Mouse (Mus musculus) CH12.LX (cell line): ENCODE results near the gene Olfr324. TPM values are rescaled to one million over a fixed set of nuclear protein-coding genes. Genes with fewer than 3 reads are reported as not detected.

Source experiments
- DNase-seq: peaks from one replicate; pipeline ENCODE4 v3.0.0-alpha.2; 2013; ENCODE audit errors: extremely low read depth
- H3K27ac ChIP-seq: 2 replicates; pipeline ENCODE4 v1.5.1; 2012; ENCODE audit warnings: low read depth, mild to moderate bottlenecking, control low read depth, moderate library complexity; ENCODE audit not compliant: insufficient read depth
- H3K27me3 ChIP-seq: replicated peaks from 2 replicates; pipeline ENCODE3; 2012; ENCODE audit warnings: inconsistent platforms
- H3K36me3 ChIP-seq, 2 experiments: replicated peaks in 1 of 2; 2 replicates each; pipeline versions ENCODE3 to v1.6.1; 2012; ENCODE audit warnings: inconsistent platforms in 1 of 2, low read length in 1 of 2, mild to moderate bottlenecking in 1 of 2, mixed read lengths in 1 of 2, moderate library complexity in 1 of 2; ENCODE audit not compliant: control insufficient read depth in 1 of 2, insufficient read depth in 1 of 2
- H3K4me1 ChIP-seq, 2 experiments: 2 replicates each; pipeline ENCODE4 v1.6.1; 2012; ENCODE audit warnings: inconsistent platforms in 1 of 2, moderate library complexity in 1 of 2; ENCODE audit not compliant: insufficient read depth in 2 of 2, control insufficient read depth in 1 of 2
- H3K4me2 ChIP-seq: 2 replicates; pipeline ENCODE4 v1.6.1; 2012; ENCODE audit warnings: low read depth, mild to moderate bottlenecking, control low read depth; ENCODE audit not compliant: poor library complexity, insufficient read depth, severe bottlenecking
- H3K4me3 ChIP-seq, 3 experiments: fragments of 150-350 bp in 1 of 3; sonication (generic) in 1 of 3; replicated peaks in 1 of 3; 2 replicates each; pipeline versions ENCODE3 to v1.5.1; 2011 to 2012; ENCODE audit warnings: low read depth in 2 of 3, low read length in 2 of 3, mild to moderate bottlenecking in 2 of 3, moderate library complexity in 2 of 3, control low read depth in 1 of 3, improper control_type of control experiment in 1 of 3, inconsistent platforms in 1 of 3, mixed read lengths in 1 of 3; ENCODE audit not compliant: poor library complexity in 1 of 3
- H3K79me2 ChIP-seq: replicated peaks from 2 replicates; pipeline ENCODE4 v1.6.1; 2012; ENCODE audit warnings: mild to moderate bottlenecking, moderate library complexity; ENCODE audit not compliant: control insufficient read depth, poor library complexity, insufficient read depth, severe bottlenecking; ENCODE audit errors: extremely low read depth
- H3K9ac ChIP-seq: 2 replicates; pipeline ENCODE4 v1.6.1; 2012; ENCODE audit warnings: low read depth, mild to moderate bottlenecking, control low read depth, moderate library complexity; ENCODE audit not compliant: insufficient read depth
- H3K9me3 ChIP-seq: replicated peaks from 2 replicates; pipeline ENCODE3; 2012; ENCODE audit warnings: low read length, inconsistent platforms, mixed read lengths
- CHD2 ChIP-seq: IDR thresholded peaks from 2 replicates; pipeline ENCODE4 v1.6.1; 2011; ENCODE audit warnings: low read length, improper control_type of control experiment
- CTCF ChIP-seq, 2 experiments: IDR thresholded peaks in 1 of 2; conservative IDR thresholded peaks in 1 of 2; 2 replicates each; pipeline ENCODE4 v1.5.1; 2011 to 2012; ENCODE audit warnings: low read depth in 2 of 2, low read length in 2 of 2, improper control_type of control experiment in 1 of 2, inconsistent platforms in 1 of 2, mild to moderate bottlenecking in 1 of 2, moderate library complexity in 1 of 2
- ELF1 ChIP-seq: IDR thresholded peaks from 2 replicates; pipeline ENCODE4 v1.6.1; 2014; ENCODE audit warnings: low read depth, mild to moderate bottlenecking, inconsistent platforms, low read length, improper control_type of control experiment
- EP300 ChIP-seq: IDR thresholded peaks from 2 replicates; pipeline ENCODE4 v1.6.1; 2011; ENCODE audit warnings: low read length, improper control_type of control experiment
- ETS1 ChIP-seq: conservative IDR thresholded peaks from 2 replicates; pipeline ENCODE4 v1.6.1; 2012; ENCODE audit warnings: low read depth, mild to moderate bottlenecking, inconsistent platforms, low read length, improper control_type of control experiment, moderate library complexity
- JUN ChIP-seq: IDR thresholded peaks from 2 replicates; pipeline ENCODE4 v1.6.1; 2011; ENCODE audit warnings: low read depth, mild to moderate bottlenecking, low read length, improper control_type of control experiment, moderate library complexity; ENCODE audit not compliant: insufficient read depth
- JUND ChIP-seq: conservative IDR thresholded peaks from 2 replicates; pipeline ENCODE4 v1.6.1; 2011; ENCODE audit warnings: low read depth, low read length, improper control_type of control experiment
- POLR2A ChIP-seq: IDR thresholded peaks from 2 replicates; pipeline ENCODE4 v1.6.1; 2011; ENCODE audit warnings: low read depth, mild to moderate bottlenecking, improper control_type of control experiment, low read length
- RAD21 ChIP-seq: IDR thresholded peaks from 2 replicates; pipeline ENCODE4 v1.6.1; 2011; ENCODE audit warnings: low read depth, mild to moderate bottlenecking, low read length, improper control_type of control experiment, moderate library complexity
- SIN3A ChIP-seq: IDR thresholded peaks from 2 replicates; pipeline ENCODE4 v1.6.1; 2012; ENCODE audit warnings: low read length, improper control_type of control experiment, inconsistent platforms
- SMC3 ChIP-seq: IDR thresholded peaks from 2 replicates; pipeline ENCODE4 v1.6.1; 2011; ENCODE audit warnings: low read depth, low read length, improper control_type of control experiment
- TBP ChIP-seq: conservative IDR thresholded peaks from 2 replicates; pipeline ENCODE4 v1.6.1; 2011; ENCODE audit warnings: low read depth, low read length, improper control_type of control experiment
- dilution Hi-C: fragments of 300-500 bp; cut with MboI; formaldehyde crosslinking; loops from 2 replicates; pipeline ENCODE4 v1.14.3; 2020; ENCODE audit warnings: low sequenced_read_pairs; ENCODE audit not compliant: extremely low pct_unique_long_range_greater_than_20kb, extremely low pct_ligation_motif_present
- in situ Hi-C: fragments of 300-500 bp; cut with MboI; formaldehyde crosslinking; loops from 3 replicates; pipeline ENCODE4 v1.14.3; 2019; ENCODE audit warnings: low sequenced_read_pairs, low pct_ligation_motif_present, low pct_unique_long_range_greater_than_20kb, mixed read lengths
- polyA plus RNA-seq: library from polyadenylated mRNA; unstranded; fragments of >175 nt; gene quantifications from 2 replicates; pipeline ENCODE4 v1.2.1, GENCODE M21; 2012; ENCODE audit warnings: low read depth; ENCODE audit not compliant: insufficient read length
- total RNA-seq, 2 experiments: library from RNA; depleted of rRNA; stranded (reverse); fragments of 300-350 nt in 1 of 2; fragments of >200 nt in 1 of 2; gene quantifications; 2 replicates each; pipeline ENCODE4 v1.2.3; 2012 to 2014

Gene Olfr324
- total and polyA plus RNA-seq, 3 experiments: not detected

- dilution Hi-C loops (no loop called here), in situ Hi-C loops (loop anchor here (25.0 kb wide), 1 partner anchor 704 kb away; no protein-coding TSS in a partner anchor)
- Histone ChIP-seq H3K9me3 (no peaks in the 10 kb centered on the region), H3K4me1 (peaks cover 2 to 4% of the 10 kb centered on the region in 2 experiments; a peak in 3 of 4 replicates), H3K9ac (no peak overlapping the region), H3K36me3 (no peaks in the 10 kb centered on the region), H3K27me3 (peaks cover 84% of the 10 kb centered on the region), H3K27ac (no peak overlapping the region), H3K79me2 (no peaks in the 10 kb centered on the region), H3K4me3 (no peak overlapping the region), H3K4me2 (no peak overlapping the region)
- TF ChIP-seq RAD21 (no peak), EP300 (no peak), POLR2A (no peak), JUN (no peak), TBP (no peak), ELF1 (no peak), CHD2 (no peak), SMC3 (no peak), ETS1 (no peak)
- no peak for DNase-seq
Measured at GRCm38 (mm10) chr11:58641638-58642358, 46.9 kb downstream of the Olfr324 start.

GRCm38 (mm10) chr11:58643350-58643749, 48.4 kb downstream of the Olfr324 start:
- Histone ChIP-seq H3K9ac (no peak overlapping the region), H3K27ac (no peak overlapping the region), H3K79me2 (no peaks in the 10 kb centered on the region), H3K4me3 (no peak overlapping the region), H3K4me1 (peaks cover 2 to 4% of the 10 kb centered on the region in 2 experiments; a peak in 3 of 4 replicates), H3K9me3 (no peaks in the 10 kb centered on the region), H3K4me2 (no peak overlapping the region), H3K36me3 (no peaks in the 10 kb centered on the region), H3K27me3 (peaks cover 83% of the 10 kb centered on the region)
- peak; percentile 86 to 92 for TF ChIP-seq CTCF (conservative IDR thresholded peaks at IDR 0.05 in 1 of 2, IDR thresholded peaks at IDR 0.05 in 1 of 2; ENCODE audit: low read depth in 2 of 2, low read length in 2 of 2)
- 0 out of 2 replicates have a peak, but pooled peaks have one; percentile 18 for TF ChIP-seq JUND
- TF ChIP-seq SIN3A: no peak
- TF ChIP-seq RAD21: peak; percentile 63
- peak; percentile 67 for TF ChIP-seq SMC3
- dilution Hi-C loops (no loop called here), in situ Hi-C loops (loop anchor here (25.0 kb wide), 1 partner anchor 706 kb away; no protein-coding TSS in a partner anchor)
- DNase-seq: peak; percentile 80

Other genes with a start within 250 kb of the Olfr324 start
Only the 20 nearest of the 27 such genes appear.
- gene 1810065E05Rik, start 174.0 kb upstream of the Olfr324 start, total RNA-seq (2012; rRNA removed): not detected in 2 replicates
- not detected in 2 replicates for gene 1810065E05Rik, start 174.0 kb upstream of the Olfr324 start, total RNA-seq (2014; rRNA removed)
- gene 1810065E05Rik, start 174.0 kb upstream of the Olfr324 start, polyA plus RNA-seq: not detected in 2 replicates
- not detected in 2 replicates for gene Gm12253, start 162.6 kb upstream of the Olfr324 start, total RNA-seq (2012; rRNA removed)
- not detected in 2 replicates for gene Gm12253, start 162.6 kb upstream of the Olfr324 start, total RNA-seq (2014; rRNA removed)
- not detected in 2 replicates for gene Gm12253, start 162.6 kb upstream of the Olfr324 start, polyA plus RNA-seq
- gene Lypd9, start 142.2 kb upstream of the Olfr324 start, total RNA-seq (2012; rRNA removed): not detected in 2 replicates
- gene Lypd9, start 142.2 kb upstream of the Olfr324 start, total RNA-seq (2014; rRNA removed): not detected in 2 replicates
- gene Lypd9, start 142.2 kb upstream of the Olfr324 start, polyA plus RNA-seq: not detected in 2 replicates
- not detected in 2 replicates for gene Olfr30, start 132.8 kb upstream of the Olfr324 start, total RNA-seq (2012; rRNA removed)
- gene Olfr30, start 132.8 kb upstream of the Olfr324 start, total RNA-seq (2014; rRNA removed): not detected in 2 replicates
- not detected in 2 replicates for gene Olfr30, start 132.8 kb upstream of the Olfr324 start, polyA plus RNA-seq
- gene Olfr332, start 102.6 kb upstream of the Olfr324 start, total RNA-seq (2012; rRNA removed): not detected in 2 replicates
- gene Olfr332, start 102.6 kb upstream of the Olfr324 start, total RNA-seq (2014; rRNA removed): not detected in 2 replicates
- gene Olfr332, start 102.6 kb upstream of the Olfr324 start, polyA plus RNA-seq: not detected in 2 replicates
- not detected in 2 replicates for gene Olfr331, start 92.5 kb upstream of the Olfr324 start, total RNA-seq (2012; rRNA removed)
- gene Olfr331, start 92.5 kb upstream of the Olfr324 start, total RNA-seq (2014; rRNA removed): not detected in 2 replicates
- gene Olfr331, start 92.5 kb upstream of the Olfr324 start, polyA plus RNA-seq: not detected in 2 replicates
- gene Olfr330, start 60.3 kb upstream of the Olfr324 start, total RNA-seq (2012; rRNA removed): not detected in 2 replicates
- gene Olfr330, start 60.3 kb upstream of the Olfr324 start, total RNA-seq (2014; rRNA removed): not detected in 2 replicates
- not detected in 2 replicates for gene Olfr330, start 60.3 kb upstream of the Olfr324 start, polyA plus RNA-seq
- not detected in 2 replicates for gene Olfr329-ps, start 48.7 kb upstream of the Olfr324 start, total RNA-seq (2012; rRNA removed)
- not detected in 2 replicates for gene Olfr329-ps, start 48.7 kb upstream of the Olfr324 start, total RNA-seq (2014; rRNA removed)
- not detected in 2 replicates for gene Olfr329-ps, start 48.7 kb upstream of the Olfr324 start, polyA plus RNA-seq
- not detected in 2 replicates for gene Olfr328, start 39.5 kb upstream of the Olfr324 start, total RNA-seq (2012; rRNA removed)
- gene Olfr328, start 39.5 kb upstream of the Olfr324 start, total RNA-seq (2014; rRNA removed): not detected in 2 replicates
- not detected in 2 replicates for gene Olfr328, start 39.5 kb upstream of the Olfr324 start, polyA plus RNA-seq
- gene Olfr224, start 24.6 kb upstream of the Olfr324 start, total RNA-seq (2012; rRNA removed): not detected in 2 replicates
- not detected in 2 replicates for gene Olfr224, start 24.6 kb upstream of the Olfr324 start, total RNA-seq (2014; rRNA removed)
- not detected in 2 replicates for gene Olfr224, start 24.6 kb upstream of the Olfr324 start, polyA plus RNA-seq
- gene Olfr325, start 17.4 kb upstream of the Olfr324 start, total RNA-seq (2012; rRNA removed): not detected in 2 replicates
- not detected in 2 replicates for gene Olfr325, start 17.4 kb upstream of the Olfr324 start, total RNA-seq (2014; rRNA removed)
- gene Olfr325, start 17.4 kb upstream of the Olfr324 start, polyA plus RNA-seq: not detected in 2 replicates
- not detected in 2 replicates for gene 2210407C18Rik, start 21.0 kb downstream of the Olfr324 start, total RNA-seq (2012; rRNA removed)
- not detected in 2 replicates for gene 2210407C18Rik, start 21.0 kb downstream of the Olfr324 start, total RNA-seq (2014; rRNA removed)
- not detected in 2 replicates for gene 2210407C18Rik, start 21.0 kb downstream of the Olfr324 start, polyA plus RNA-seq
- not detected in 2 replicates for gene Olfr323, start 35.4 kb downstream of the Olfr324 start, total RNA-seq (2012; rRNA removed)
- not detected in 2 replicates for gene Olfr323, start 35.4 kb downstream of the Olfr324 start, total RNA-seq (2014; rRNA removed)
- gene Olfr323, start 35.4 kb downstream of the Olfr324 start, polyA plus RNA-seq: not detected in 2 replicates
- not detected in 2 replicates for gene Trim58, start 45.4 kb downstream of the Olfr324 start, total RNA-seq (2012; rRNA removed)
- not detected in 2 replicates for gene Trim58, start 45.4 kb downstream of the Olfr324 start, total RNA-seq (2014; rRNA removed)
- not detected in 2 replicates for gene Trim58, start 45.4 kb downstream of the Olfr324 start, polyA plus RNA-seq
- not detected in 2 replicates for gene Olfr322, start 63.7 kb downstream of the Olfr324 start, total RNA-seq (2012; rRNA removed)
- gene Olfr322, start 63.7 kb downstream of the Olfr324 start, total RNA-seq (2014; rRNA removed): not detected in 2 replicates
- not detected in 2 replicates for gene Olfr322, start 63.7 kb downstream of the Olfr324 start, polyA plus RNA-seq
- not detected in 2 replicates for gene Olfr320, start 86.0 kb downstream of the Olfr324 start, total RNA-seq (2012; rRNA removed)
- not detected in 2 replicates for gene Olfr320, start 86.0 kb downstream of the Olfr324 start, total RNA-seq (2014; rRNA removed)
- not detected in 2 replicates for gene Olfr320, start 86.0 kb downstream of the Olfr324 start, polyA plus RNA-seq
- gene Olfr319, start 104.0 kb downstream of the Olfr324 start, total RNA-seq (2012; rRNA removed): not detected in 2 replicates
- not detected in 2 replicates for gene Olfr319, start 104.0 kb downstream of the Olfr324 start, total RNA-seq (2014; rRNA removed)
- not detected in 2 replicates for gene Olfr319, start 104.0 kb downstream of the Olfr324 start, polyA plus RNA-seq
- not detected in 2 replicates for gene Olfr318, start 128.9 kb downstream of the Olfr324 start, total RNA-seq (2012; rRNA removed)
- gene Olfr318, start 128.9 kb downstream of the Olfr324 start, total RNA-seq (2014; rRNA removed): not detected in 2 replicates
- gene Olfr318, start 128.9 kb downstream of the Olfr324 start, polyA plus RNA-seq: not detected in 2 replicates
- not detected in 2 replicates for gene Olfr317, start 144.1 kb downstream of the Olfr324 start, total RNA-seq (2012; rRNA removed)
- not detected in 2 replicates for gene Olfr317, start 144.1 kb downstream of the Olfr324 start, total RNA-seq (2014; rRNA removed)
- not detected in 2 replicates for gene Olfr317, start 144.1 kb downstream of the Olfr324 start, polyA plus RNA-seq
- not detected in 2 replicates for gene Olfr316, start 157.6 kb downstream of the Olfr324 start, total RNA-seq (2012; rRNA removed)
- not detected in 2 replicates for gene Olfr316, start 157.6 kb downstream of the Olfr324 start, total RNA-seq (2014; rRNA removed)
- not detected in 2 replicates for gene Olfr316, start 157.6 kb downstream of the Olfr324 start, polyA plus RNA-seq